Mouse (Mus musculus): ENCODE measurements around the gene Tubgcp3. TPM values are rescaled to one million over a fixed set of nuclear protein-coding genes. Genes with fewer than 3 reads are reported as not detected.

The Tubgcp3 gene
- polyA plus RNA-seq, 1 experiment: 39.8 TPM

DNA sequence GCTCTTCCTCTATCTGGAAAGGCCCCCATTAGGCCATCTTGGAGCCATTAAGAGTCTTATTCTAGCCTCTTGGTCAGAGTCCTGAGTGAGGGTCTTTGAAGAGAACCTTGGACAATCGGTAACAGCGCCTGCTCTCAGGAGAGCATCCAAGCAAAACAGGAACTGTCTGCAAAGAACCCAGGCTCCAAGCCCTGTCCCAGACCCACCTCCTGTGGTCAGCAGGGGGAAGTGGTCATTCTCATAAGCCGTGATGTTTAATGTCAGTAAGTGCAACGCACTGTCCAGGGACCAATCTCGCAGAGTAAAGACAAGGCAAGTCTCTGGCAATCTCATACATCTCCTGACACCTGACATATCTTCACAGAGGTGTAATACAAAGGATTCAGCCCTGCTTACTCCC lies 96.0 kb downstream of the Tubgcp3 start:
- TF ChIP-seq GATA1 (IDR thresholded peaks at IDR 0.05; ENCODE audit: low read length): no peak

DNA sequence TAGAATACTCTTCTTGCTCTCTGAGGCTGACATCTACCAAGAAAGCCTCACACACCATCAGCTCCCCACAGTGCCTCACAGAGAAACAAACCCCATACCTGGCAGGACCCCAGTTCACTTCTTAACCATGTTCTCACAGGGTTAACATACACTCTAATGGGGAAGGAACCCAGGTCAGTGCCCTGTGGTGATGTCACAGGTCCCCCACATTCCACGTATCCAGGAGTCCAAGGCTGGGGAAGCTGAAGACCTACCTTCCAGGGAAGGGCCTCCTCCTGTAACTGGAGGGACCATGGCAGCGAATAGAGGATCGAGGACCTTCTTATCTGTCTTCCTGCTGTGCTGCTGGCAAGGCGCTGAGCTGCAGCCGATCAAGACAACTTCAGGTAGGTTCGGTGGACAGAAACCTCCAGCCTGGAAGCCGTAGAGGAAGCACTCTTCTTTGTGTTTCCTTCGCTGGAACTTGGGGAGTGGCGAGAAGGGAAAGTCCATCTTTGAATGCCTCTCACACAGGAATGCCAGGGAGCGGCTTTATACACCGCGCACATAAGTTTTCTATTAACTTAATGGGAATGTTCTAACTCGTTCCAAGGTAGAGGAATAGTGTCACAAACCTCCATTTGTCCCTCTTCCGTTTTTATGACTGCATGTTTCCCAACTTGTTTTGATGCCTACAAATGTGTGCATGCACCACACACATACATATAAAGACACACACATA lies 99.1 kb downstream of the Tubgcp3 start, which contains the start of gene Spaca7:
Gene Spaca7, plus strand, starts transcription at position 216 of the 721 bp plus-strand sequence.
- TF ChIP-seq GATA1 (IDR thresholded peaks at IDR 0.05; ENCODE audit: low read length): no peak

DNA sequence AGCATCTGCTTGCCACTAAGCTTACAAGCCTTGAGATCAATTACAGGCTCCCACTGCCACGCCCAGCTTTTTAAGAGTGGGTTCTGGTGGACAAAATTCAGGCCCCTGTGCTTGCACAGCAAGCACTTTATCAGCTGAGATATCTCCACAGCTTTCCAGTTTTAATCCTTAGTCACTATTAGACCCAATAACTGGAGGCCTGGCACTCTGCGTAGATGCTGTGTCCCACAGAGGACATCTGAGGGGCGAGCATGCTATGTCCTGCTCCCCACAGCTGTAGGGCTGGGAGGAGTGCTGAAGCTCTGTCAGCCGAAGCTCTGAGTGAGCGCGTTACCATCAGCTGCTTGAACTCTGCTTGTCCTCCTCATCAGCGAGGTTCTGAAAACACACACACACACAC lies 105.5 kb downstream of the Tubgcp3 start:
- no peak for TF ChIP-seq GATA1 (IDR thresholded peaks at IDR 0.05; ENCODE audit: low read length)

DNA sequence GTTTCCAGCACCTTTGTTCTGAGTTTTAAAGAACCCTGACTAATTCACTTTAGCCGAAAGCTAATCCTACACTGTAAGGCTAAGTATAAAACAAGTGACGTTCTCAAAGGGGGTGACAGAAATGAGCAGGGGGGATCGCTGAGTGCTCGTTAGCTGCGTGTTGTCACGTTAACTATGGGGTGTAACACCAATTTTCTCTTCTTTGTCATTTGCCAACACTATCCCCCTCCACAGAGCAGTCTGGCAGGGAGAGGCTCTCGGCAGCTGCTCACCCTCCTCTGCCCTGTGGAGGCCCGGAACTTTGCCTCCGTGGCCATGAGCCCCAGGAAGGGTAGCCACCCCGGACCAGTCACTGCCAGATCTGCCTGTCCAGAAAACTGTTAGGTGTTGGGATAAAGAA lies 106.6 kb downstream of the Tubgcp3 start:
- no peak for TF ChIP-seq GATA1 (IDR thresholded peaks at IDR 0.05; ENCODE audit: low read length)

DNA sequence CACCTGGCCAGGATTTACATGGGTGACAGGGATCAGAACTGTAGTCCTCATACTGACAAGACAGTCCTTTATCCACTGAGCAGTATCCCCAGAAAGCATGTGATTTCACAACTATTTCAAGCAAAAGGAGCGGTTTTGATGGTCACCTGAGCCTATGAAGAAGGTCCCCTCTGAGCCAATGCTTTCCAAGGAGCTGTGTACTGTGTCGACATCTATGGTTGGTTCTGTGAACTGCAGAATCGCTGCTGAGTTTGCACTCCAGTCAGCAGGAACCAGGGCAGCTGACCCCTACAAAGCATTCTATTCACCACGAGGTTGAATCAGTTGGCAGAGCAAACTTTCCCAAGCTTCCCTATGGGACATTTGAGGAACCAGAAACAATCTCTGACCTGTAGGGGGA lies 107.7 kb downstream of the Tubgcp3 start:
- TF ChIP-seq GATA1 (IDR thresholded peaks at IDR 0.05; ENCODE audit: low read length): no peak

Other genes starting within 250 kb of the Tubgcp3 start
- gene Spaca7, start 99.2 kb downstream of the Tubgcp3 start, polyA plus RNA-seq (2012): not detected in 2 replicates
- gene Atp11a, start 84.8 kb upstream of the Tubgcp3 start, polyA plus RNA-seq (2012): not detected in 2 replicates
- not detected in 2 replicates for gene Mcf2l, start 201.6 kb upstream of the Tubgcp3 start, polyA plus RNA-seq (2012)

Data from G1E-ER4 (cell line).